Mouse (Mus musculus) frontal cortex, postnatal 10 days (tissue): ENCODE measurements around the gene Ltn1.

Experiments
- DNase-seq, 2 experiments: peaks; one replicate each; pipeline ENCODE4 v3.0.0; 2022; ENCODE audit warnings: low spot score in 2 of 2, mixed read lengths in 1 of 2

Ltn1 gene

GRCm38 (mm10) chr16:87432033-87432814 is at the start of gene Ltn1:
TSS of gene Ltn1 (minus strand) at chr16:87432612.
- DNase-seq = peak; percentile 98

GRCm38 (mm10) chr16:87470579-87470978 is 38.2 kb upstream of the Ltn1 start:
- no peak for DNase-seq

- no peak for DNase-seq
These were observed 26.3 kb upstream of the Ltn1 start for GRCm38 (mm10) chr16:87458752-87459151.

DNA sequence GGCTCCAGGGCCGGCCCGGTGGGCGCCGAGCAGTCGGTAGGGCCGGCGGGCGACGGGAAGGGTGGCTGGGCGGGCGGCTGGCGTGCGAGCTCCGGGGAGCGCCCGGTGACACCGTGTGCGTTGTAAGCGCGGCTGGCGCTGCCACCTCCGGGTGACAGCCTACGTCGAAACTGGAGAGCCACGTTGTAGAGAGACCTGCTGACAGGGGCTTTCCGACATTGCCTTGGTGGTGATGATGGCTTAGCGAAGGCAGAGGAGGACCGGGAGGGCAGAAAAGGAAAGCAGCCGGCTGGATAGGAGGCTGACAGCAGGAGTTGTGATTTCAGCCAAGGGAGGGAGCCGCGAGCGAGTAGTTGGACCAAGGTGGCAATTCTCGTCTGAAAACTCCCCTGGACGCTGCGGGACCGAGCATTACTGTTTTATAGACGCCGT is 22.8 kb upstream of the Ltn1 start:
- peak in 1 of 2 experiments; percentile 32 for DNase-seq

GRCm38 (mm10) chr16:87454419-87455179 is 22.2 kb upstream of the Ltn1 start, which contains the start of gene Usp16:
TSS of gene Usp16 (plus strand) at chr16:87454703.
- peak; percentile 89 to 91 for DNase-seq

GRCm38 (mm10) chr16:87453226-87453625 is 20.8 kb upstream of the Ltn1 start:
- no peak for DNase-seq

DNA sequence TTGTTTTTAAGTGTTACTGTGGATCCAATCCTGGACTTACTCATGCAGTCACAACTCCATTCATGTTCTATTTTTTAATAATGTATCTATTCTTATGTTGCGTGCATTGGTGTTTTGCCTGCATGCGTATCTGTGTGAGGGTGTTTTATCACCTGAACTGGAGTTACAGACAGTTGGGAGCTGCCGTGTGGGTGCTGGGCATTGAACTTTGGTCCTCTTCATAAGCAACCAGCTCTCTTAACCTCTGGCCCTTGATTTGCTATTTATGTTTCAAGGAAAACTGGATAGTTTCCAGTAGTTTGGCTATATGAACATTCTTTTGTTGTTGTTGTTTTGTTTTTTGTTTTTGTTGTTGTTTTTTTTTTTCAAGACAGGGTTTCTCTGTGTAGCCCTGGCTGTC is 13.1 kb upstream of the Ltn1 start:
- no peak for DNase-seq

GRCm38 (mm10) chr16:87445110-87445509 is 12.7 kb upstream of the Ltn1 start:
- no peak for DNase-seq

- DNase-seq = no peak
These were observed 11.7 kb upstream of the Ltn1 start for GRCm38 (mm10) chr16:87444071-87444470.

DNA sequence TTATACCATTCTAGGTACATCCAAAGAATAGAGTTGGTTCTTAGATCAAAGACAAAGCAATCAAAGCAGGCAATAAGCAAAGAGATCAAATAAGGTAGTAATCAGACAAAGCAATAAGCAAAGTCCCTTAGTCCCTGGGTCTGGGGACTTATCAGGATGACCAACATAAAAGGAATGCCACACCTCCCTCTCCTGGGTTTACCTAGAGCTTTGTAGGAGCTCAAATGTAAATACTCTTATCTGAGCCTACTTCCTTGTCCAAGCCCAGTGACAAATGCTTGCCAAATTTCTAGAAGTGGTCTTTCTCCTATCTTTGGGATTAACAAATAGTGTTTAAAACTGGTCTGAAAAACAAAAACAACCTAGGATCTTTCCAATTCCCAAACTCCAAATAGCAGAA is 10.8 kb upstream of the Ltn1 start:
- no peak for DNase-seq

DNA sequence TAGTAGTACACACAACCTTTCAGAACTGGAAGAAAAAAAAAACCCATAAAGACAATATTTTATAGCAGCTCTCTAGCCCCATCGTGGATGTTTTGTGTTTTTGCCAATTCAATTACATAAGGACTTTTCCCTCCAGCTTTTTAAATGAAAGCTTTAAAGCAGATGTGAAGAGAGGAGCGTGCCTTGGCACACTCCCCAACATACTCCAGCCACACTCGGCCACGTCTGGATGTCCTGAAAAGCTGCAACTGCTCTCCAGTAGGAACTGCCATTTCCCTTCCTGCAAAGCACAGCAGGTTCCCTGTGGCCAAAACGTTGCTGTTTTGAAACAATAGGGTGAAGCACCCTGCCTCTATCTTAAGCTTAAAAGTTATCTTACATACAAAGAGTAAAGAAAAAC is 9.9 kb upstream of the Ltn1 start:
- DNase-seq = no peak

DNA sequence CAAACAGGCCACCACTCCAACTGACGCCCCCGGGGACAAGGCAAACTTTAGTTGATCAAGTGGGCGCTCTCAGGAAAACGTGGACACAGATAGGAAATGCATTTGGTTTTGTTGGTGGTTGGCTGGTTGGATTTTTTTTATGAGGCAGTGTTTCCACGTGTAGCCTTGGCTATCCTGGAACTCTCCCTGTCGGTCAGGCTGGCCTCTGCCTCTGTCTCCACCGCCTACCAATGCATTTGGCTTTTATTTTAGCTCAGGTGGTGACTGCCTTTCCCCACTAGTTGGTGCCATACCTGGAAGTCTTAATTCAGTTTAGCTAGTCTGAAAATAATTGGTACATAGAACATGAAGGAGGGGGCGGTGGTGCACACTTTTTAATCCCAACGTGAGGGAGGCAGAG is 8.7 kb upstream of the Ltn1 start:
- DNase-seq = no peak

GRCm38 (mm10) chr16:87440184-87440686 is 7.8 kb upstream of the Ltn1 start, which contains the start of gene Rwdd2b:
TSS of gene Rwdd2b (minus strand) at chr16:87440573.
- DNase-seq = peak; percentile 86 to 93

DNA sequence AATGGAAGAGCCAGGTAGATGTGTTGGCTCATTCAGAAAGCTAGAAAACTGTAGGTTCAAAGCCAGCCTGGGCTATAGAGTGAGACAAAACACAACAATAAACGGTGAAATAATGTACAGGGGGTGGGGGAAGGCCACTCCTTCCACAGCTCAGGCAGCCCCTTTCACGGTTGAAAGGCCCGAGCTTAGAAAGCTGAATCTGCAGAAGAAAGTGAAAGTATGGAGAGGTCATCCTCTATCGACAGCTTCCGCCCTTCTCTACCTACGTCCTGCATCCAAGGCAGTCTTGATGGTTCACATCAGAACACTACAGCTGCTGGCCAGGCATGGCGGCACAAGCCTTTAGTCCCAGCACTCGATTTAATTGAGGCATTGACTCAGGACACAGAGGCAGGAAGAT is 6.3 kb upstream of the Ltn1 start:
- DNase-seq = no peak

DNA sequence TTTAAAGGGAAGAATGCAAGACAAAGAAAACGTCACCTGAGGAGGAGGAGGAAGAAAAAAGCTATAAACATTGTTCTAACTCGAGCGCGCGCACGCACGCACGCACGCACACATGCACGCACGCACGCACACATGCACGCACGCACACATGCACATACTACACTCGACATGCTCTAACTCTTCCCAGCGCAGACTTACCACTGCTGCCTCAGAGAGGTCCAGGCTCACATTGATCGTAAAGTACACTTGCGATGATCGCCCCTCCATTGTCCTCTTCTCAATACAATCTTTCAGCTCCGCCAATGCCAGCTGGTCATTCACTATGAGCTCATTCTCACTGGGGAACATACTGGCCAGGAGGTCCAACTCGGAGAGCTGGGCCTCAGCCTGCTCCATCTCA is 4.7 kb upstream of the Ltn1 start:
- DNase-seq = no peak

DNA sequence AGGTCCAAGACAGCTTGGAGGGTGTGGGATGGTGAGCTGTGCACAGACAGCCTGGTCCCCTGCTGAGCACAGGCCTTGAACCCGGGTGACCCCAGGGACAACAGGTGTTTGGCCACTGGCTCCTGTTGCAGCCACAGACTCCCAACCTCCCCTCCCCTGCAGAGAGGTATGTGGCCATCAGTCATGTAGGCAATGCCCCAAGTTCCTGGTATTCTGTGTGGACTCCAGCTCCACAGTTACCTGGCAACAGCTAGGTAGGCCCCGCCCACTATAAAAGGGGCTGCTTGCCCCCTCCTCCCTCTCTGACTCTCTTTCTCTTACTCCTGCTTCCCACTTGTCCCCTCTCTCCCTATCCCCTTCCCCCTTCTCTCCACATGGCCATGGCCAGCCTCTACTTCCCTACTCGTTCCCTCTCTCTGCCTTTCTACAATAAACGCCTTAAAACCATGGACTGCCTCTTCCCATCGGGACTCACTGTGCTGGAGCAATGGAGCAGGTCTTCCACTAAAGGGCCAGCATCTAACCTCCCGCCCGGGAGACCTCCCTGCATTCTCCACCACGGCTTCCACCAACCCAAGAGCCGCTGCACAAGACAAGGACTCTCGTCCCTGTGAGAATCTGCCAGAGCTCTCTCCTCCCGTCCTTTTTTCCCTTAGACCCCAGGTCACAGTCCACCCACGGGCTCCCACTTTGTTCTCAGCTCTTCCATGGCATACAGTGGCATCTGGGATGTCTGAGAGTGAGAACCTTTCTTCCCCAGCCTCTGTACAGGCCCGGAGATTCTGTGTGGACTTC is 3.2 kb upstream of the Ltn1 start:
- DNase-seq = no peak

DNA sequence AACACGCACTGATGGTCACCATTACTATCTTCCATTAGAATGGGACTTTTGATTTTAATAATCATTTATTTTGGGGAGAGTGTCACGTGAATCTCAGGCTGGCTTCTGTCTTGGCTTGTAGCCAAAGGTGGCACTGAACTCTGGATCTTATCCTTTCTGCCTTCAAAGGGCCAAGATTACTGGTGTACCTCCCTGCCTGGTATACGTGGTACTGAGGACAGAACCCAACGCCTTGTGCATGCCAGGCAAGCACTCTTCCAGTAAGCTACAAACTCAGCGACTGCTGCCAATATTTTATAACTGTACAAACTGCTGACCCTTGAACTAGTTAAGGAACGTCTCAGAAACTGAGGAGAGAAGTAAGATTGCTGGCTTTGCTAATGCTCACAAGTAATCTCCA is 2.5 kb upstream of the Ltn1 start:
- DNase-seq = no peak

- no peak for DNase-seq
These were observed 1.9 kb upstream of the Ltn1 start for GRCm38 (mm10) chr16:87434266-87434665.

DNA sequence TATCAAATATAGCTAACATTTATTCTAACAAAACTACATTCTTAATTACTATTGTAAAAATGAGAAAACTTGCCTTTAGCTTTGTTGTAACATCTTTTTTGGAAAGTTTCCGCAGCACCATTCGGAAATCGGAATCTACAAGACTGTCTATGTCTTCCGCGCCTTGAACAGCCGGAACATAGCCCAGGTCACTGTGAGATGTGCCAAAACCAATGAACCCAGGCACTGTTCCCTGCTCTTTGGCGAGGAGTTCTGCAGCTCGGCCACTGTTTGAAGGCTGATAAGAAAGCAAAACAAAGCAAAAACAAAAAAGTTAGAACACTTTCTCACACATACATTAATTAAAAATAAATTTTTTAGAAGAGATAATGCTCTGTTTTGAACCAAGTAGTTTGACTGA is 4.9 kb downstream of the Ltn1 start:
- no peak for DNase-seq

DNA sequence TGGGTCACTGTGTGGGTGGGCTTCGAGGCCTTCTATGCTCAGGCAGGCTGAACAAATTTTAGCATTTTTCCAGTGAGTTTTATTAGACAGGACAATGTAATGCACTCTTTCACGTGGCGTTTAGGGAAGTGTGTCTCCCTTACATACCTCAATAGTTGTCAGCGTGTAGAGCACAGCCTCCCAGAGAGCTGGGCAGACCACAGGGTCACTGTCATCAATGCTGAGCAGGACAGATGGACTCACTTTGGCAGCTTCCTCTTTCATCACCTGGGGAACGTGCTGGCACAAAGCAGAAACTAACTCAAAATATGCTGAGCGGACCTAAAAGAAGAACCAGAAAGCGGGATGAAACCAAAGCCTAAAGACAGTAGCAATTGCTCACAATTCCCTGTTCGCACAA is 11.8 kb downstream of the Ltn1 start:
- no peak for DNase-seq

DNA sequence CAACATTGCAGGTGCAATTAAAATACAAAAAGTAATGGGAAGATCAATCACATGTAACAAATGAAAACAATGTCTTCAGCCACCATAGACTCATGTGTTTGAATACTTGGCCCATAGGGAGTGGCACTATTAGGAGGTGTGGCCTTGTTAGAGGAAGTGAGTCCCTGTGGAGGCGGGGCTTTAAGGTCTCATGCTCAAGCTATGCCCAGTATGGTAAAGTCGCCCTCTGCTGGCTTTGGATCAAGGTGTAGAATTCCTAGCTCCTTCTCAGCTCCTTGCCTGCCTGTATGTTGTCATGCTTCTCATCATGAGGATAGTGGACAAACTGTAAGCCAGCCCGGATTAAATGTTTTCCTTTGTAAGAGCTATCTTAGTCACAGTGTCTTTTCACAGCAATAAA is 27.4 kb downstream of the Ltn1 start:
- DNase-seq = no peak
